Mouse (Mus musculus) MEL (cell line): ENCODE data around the gene Ddx6. TPM values are rescaled to one million over a fixed set of nuclear protein-coding genes. Genes with fewer than 3 reads are reported as not detected.

Experiments
- DNase-seq: peaks from one replicate; pipeline ENCODE4 v3.0.0; 2011; ENCODE audit warnings: low read depth, low spot score
- H3K27ac ChIP-seq: 2 replicates; pipeline ENCODE4 v1.5.1; 2012; ENCODE audit warnings: low read depth, mild to moderate bottlenecking, control low read depth, low read length, moderate library complexity; ENCODE audit not compliant: control insufficient read depth
- H3K27me3 ChIP-seq, 2 experiments: fragments of 150-350 bp in 1 of 2; sonication (generic) in 1 of 2; 2 replicates each; pipeline ENCODE4 v1.6.1; 2012; ENCODE audit warnings: low read length in 2 of 2, mild to moderate bottlenecking in 2 of 2, improper control_type of control experiment in 1 of 2, moderate library complexity in 1 of 2; ENCODE audit not compliant: insufficient read depth in 2 of 2, control insufficient read depth in 1 of 2
- H3K36me3 ChIP-seq, 2 experiments: 2 replicates each; pipeline ENCODE4 v1.6.1; 2012 to 2014; ENCODE audit warnings: low read length in 2 of 2, improper control_type of control experiment in 1 of 2, inconsistent platforms in 1 of 2, mild to moderate bottlenecking in 1 of 2; ENCODE audit not compliant: insufficient read depth in 2 of 2, control insufficient read depth in 1 of 2
- H3K4me1 ChIP-seq, 2 experiments: fragments of 150-350 bp in 1 of 2; sonication (generic) in 1 of 2; 2 replicates each; pipeline ENCODE4 v1.6.1; 2012; ENCODE audit warnings: low read length in 2 of 2, improper control_type of control experiment in 1 of 2, mild to moderate bottlenecking in 1 of 2; ENCODE audit not compliant: insufficient read depth in 2 of 2, control insufficient read depth in 1 of 2
- H3K4me3 ChIP-seq, 2 experiments: fragments of 150-350 bp in 1 of 2; sonication (generic) in 1 of 2; 2 replicates each; pipeline ENCODE4 v1.5.1; 2012; ENCODE audit warnings: low read depth in 2 of 2, low read length in 2 of 2, mild to moderate bottlenecking in 2 of 2, moderate library complexity in 2 of 2, control low read depth in 1 of 2, improper control_type of control experiment in 1 of 2; ENCODE audit not compliant: control insufficient read depth in 1 of 2, insufficient read depth in 1 of 2
- H3K79me2 ChIP-seq: 2 replicates; pipeline ENCODE4 v1.6.1; 2012; ENCODE audit warnings: mild to moderate bottlenecking, low read length, moderate library complexity; ENCODE audit not compliant: control insufficient read depth, poor library complexity, insufficient read depth
- H3K9ac ChIP-seq: 2 replicates; pipeline ENCODE4 v1.6.1; 2012; ENCODE audit warnings: low read depth, mild to moderate bottlenecking, control low read depth, low read length, moderate library complexity; ENCODE audit not compliant: control insufficient read depth, poor library complexity, severe bottlenecking
- H3K9me3 ChIP-seq: fragments of 150-350 bp; sonication (generic); replicated peaks from 2 replicates; pipeline ENCODE4 v1.6.1; 2012; ENCODE audit warnings: mild to moderate bottlenecking, low read length, improper control_type of control experiment, moderate library complexity; ENCODE audit not compliant: insufficient read depth
- BHLHE40 ChIP-seq: IDR thresholded peaks from 2 replicates; pipeline ENCODE4 v1.6.1; 2012; ENCODE audit warnings: low read depth, mild to moderate bottlenecking, inconsistent platforms, low read length, improper control_type of control experiment, borderline replicate concordance
- CHD1 ChIP-seq: IDR thresholded peaks from 2 replicates; pipeline ENCODE4 v1.6.1; 2012; ENCODE audit warnings: low read depth, mild to moderate bottlenecking, inconsistent platforms, low read length, improper control_type of control experiment
- CHD2 ChIP-seq: IDR thresholded peaks from 2 replicates; pipeline ENCODE4 v1.6.1; 2011; ENCODE audit warnings: low read length, improper control_type of control experiment
- CTCF ChIP-seq, 3 experiments: IDR thresholded peaks in 2 of 3; conservative IDR thresholded peaks in 1 of 3; 2 replicates each; pipeline ENCODE4 v1.5.1; 2011 to 2012; ENCODE audit warnings: low read length in 3 of 3, low read depth in 2 of 3, mild to moderate bottlenecking in 2 of 3, improper control_type of control experiment in 1 of 3, inconsistent platforms in 1 of 3, mixed read lengths in 1 of 3, moderate library complexity in 1 of 3; ENCODE audit not compliant: control insufficient read depth in 1 of 3, insufficient read depth in 1 of 3, poor library complexity in 1 of 3, severe bottlenecking in 1 of 3
- E2F4 ChIP-seq: IDR thresholded peaks from 2 replicates; pipeline ENCODE4 v1.6.1; 2011; ENCODE audit warnings: low read depth, low read length, improper control_type of control experiment, borderline replicate concordance
- ELF1 ChIP-seq: IDR thresholded peaks from 2 replicates; pipeline ENCODE4 v1.6.1; 2014; ENCODE audit warnings: low read depth, mild to moderate bottlenecking, inconsistent platforms, low read length, improper control_type of control experiment, moderate library complexity
- EP300 ChIP-seq, 2 experiments: IDR thresholded peaks; 2 replicates each; pipeline ENCODE4 v1.6.1; 2011; ENCODE audit warnings: improper control_type of control experiment in 2 of 2, low read length in 2 of 2, low read depth in 1 of 2, mild to moderate bottlenecking in 1 of 2
- GABPA ChIP-seq: IDR thresholded peaks from 2 replicates; pipeline ENCODE4 v1.6.1; 2012; ENCODE audit warnings: low read depth, mild to moderate bottlenecking, inconsistent platforms, low read length, improper control_type of control experiment, moderate library complexity
- GATA1 ChIP-seq: IDR thresholded peaks from 2 replicates; pipeline ENCODE4 v1.6.1; 2011; ENCODE audit warnings: low read depth, low read length, improper control_type of control experiment
- HCFC1 ChIP-seq: IDR thresholded peaks from 2 replicates; pipeline ENCODE4 v1.6.1; 2012; ENCODE audit warnings: low read depth, mild to moderate bottlenecking, inconsistent platforms, low read length, improper control_type of control experiment, moderate library complexity
- KAT2A ChIP-seq: conservative IDR thresholded peaks from 2 replicates; pipeline ENCODE4 v1.6.1; 2012; ENCODE audit warnings: low read depth, low read length, improper control_type of control experiment, inconsistent platforms
- MAFK ChIP-seq: IDR thresholded peaks from 2 replicates; pipeline ENCODE4 v1.6.1; 2011; ENCODE audit warnings: low read depth, mild to moderate bottlenecking, low read length, improper control_type of control experiment, borderline replicate concordance
- MAX ChIP-seq: IDR thresholded peaks from 2 replicates; pipeline ENCODE4 v1.6.1; 2011; ENCODE audit warnings: low read length, improper control_type of control experiment
- MAZ ChIP-seq: IDR thresholded peaks from 2 replicates; pipeline ENCODE4 v1.6.1; 2012; ENCODE audit warnings: low read depth, mild to moderate bottlenecking, inconsistent platforms, low read length, improper control_type of control experiment
- MEF2A ChIP-seq: IDR thresholded peaks from 2 replicates; pipeline ENCODE4 v1.6.1; 2014; ENCODE audit warnings: low read depth, mild to moderate bottlenecking, inconsistent platforms, low read length, improper control_type of control experiment; ENCODE audit not compliant: poor library complexity, insufficient replicate concordance, severe bottlenecking; ENCODE audit errors: extremely low read depth
- MYB ChIP-seq: IDR thresholded peaks from 2 replicates; pipeline ENCODE4 v1.6.1; 2011; ENCODE audit warnings: mild to moderate bottlenecking, low read depth, low read length, improper control_type of control experiment
- MYC ChIP-seq: IDR thresholded peaks from 2 replicates; pipeline ENCODE4 v1.6.1; 2011; ENCODE audit warnings: low read depth, mild to moderate bottlenecking, low read length, improper control_type of control experiment, moderate library complexity
- NELFE ChIP-seq: IDR thresholded peaks from 2 replicates; pipeline ENCODE4 v1.6.1; 2011; ENCODE audit warnings: low read depth, low read length, improper control_type of control experiment
- NRF1 ChIP-seq: IDR thresholded peaks from 2 replicates; pipeline ENCODE4 v1.6.1; 2014; ENCODE audit warnings: low read depth, mild to moderate bottlenecking, inconsistent platforms, low read length, improper control_type of control experiment, moderate library complexity; ENCODE audit not compliant: poor library complexity, insufficient read depth, severe bottlenecking
- POLR2AphosphoS5 ChIP-seq: IDR thresholded peaks from 2 replicates; pipeline ENCODE4 v1.6.1; 2012; ENCODE audit warnings: low read depth, borderline replicate concordance, mild to moderate bottlenecking, inconsistent platforms, low read length, moderate library complexity, mixed read lengths
- RAD21 ChIP-seq: IDR thresholded peaks from 2 replicates; pipeline ENCODE4 v1.6.1; 2011; ENCODE audit warnings: mild to moderate bottlenecking, low read depth, low read length, improper control_type of control experiment
- SMC3 ChIP-seq: IDR thresholded peaks from 2 replicates; pipeline ENCODE4 v1.6.1; 2011; ENCODE audit warnings: low read depth, low read length, improper control_type of control experiment
- TCF12 ChIP-seq: IDR thresholded peaks from 2 replicates; pipeline ENCODE4 v1.6.1; 2014; ENCODE audit warnings: low read depth, mild to moderate bottlenecking, inconsistent platforms, low read length, improper control_type of control experiment, moderate library complexity
- UBTF ChIP-seq: IDR thresholded peaks from 2 replicates; pipeline ENCODE4 v1.6.1; 2012; ENCODE audit warnings: low read depth, mild to moderate bottlenecking, inconsistent platforms, low read length, improper control_type of control experiment, moderate library complexity, borderline replicate concordance; ENCODE audit not compliant: insufficient read depth
- USF1 ChIP-seq: IDR thresholded peaks from 2 replicates; pipeline ENCODE4 v1.6.1; 2014; ENCODE audit warnings: low read depth, mild to moderate bottlenecking, inconsistent platforms, low read length, improper control_type of control experiment, moderate library complexity
- USF2 ChIP-seq, 2 experiments: IDR thresholded peaks; 2 replicates each; pipeline ENCODE4 v1.6.1; 2011 to 2012; ENCODE audit warnings: improper control_type of control experiment in 2 of 2, low read length in 2 of 2, borderline replicate concordance in 1 of 2, inconsistent platforms in 1 of 2, low read depth in 1 of 2, mild to moderate bottlenecking in 1 of 2; ENCODE audit not compliant: insufficient read depth in 1 of 2
- ZKSCAN1 ChIP-seq: IDR thresholded peaks from 2 replicates; pipeline ENCODE4 v1.6.1; 2012; ENCODE audit warnings: low read depth, mild to moderate bottlenecking, inconsistent platforms, low read length, improper control_type of control experiment, moderate library complexity
- ZNF384 ChIP-seq: IDR thresholded peaks from 2 replicates; pipeline ENCODE4 v1.6.1; 2012; ENCODE audit warnings: low read depth, mild to moderate bottlenecking, inconsistent platforms, low read length, improper control_type of control experiment
- polyA plus RNA-seq, 2 experiments: library from polyadenylated mRNA; stranded (reverse) in 1 of 2; unstranded in 1 of 2; fragments of >175 nt in 1 of 2; fragments of >200 nt in 1 of 2; gene quantifications; 2 replicates each; pipeline versions ENCODE4 v1.2.1 to v1.2.4; 2012; ENCODE audit warnings: low replicate concordance in 2 of 2, low read depth in 1 of 2; ENCODE audit not compliant: insufficient read length in 2 of 2, insufficient read depth in 1 of 2, missing spikeins in 1 of 2
- total RNA-seq: library from RNA; depleted of rRNA; stranded (reverse); fragments of 300-350 nt; gene quantifications from 2 replicates; pipeline ENCODE4 v1.2.3, GENCODE M21; 2012

The Ddx6 gene
- total and polyA plus RNA-seq, 3 experiments = 35.9 to 96.5 (median 41.9) TPM

GRCm38 (mm10) chr9:44648881-44649281 is 44.2 kb downstream of the Ddx6 start:
- H3K4me3 ChIP-seq = no peak overlapping the region
- 0 out of 4 replicates have a peak, but pooled peaks cover 0 to 3% of the 10 kb centered on the region in 2 experiments for H3K4me1 ChIP-seq
- H3K79me2 ChIP-seq = no peaks in the 10 kb centered on the region
- no peak overlapping the region for H3K27ac ChIP-seq
- TF ChIP-seq E2F4 = no peak
- no peak for TF ChIP-seq MAFK
- TF ChIP-seq NRF1 = no peak
- TF ChIP-seq CHD2 = no peak
- no peak for TF ChIP-seq KAT2A
- TF ChIP-seq HCFC1 = no peak
- no peak for TF ChIP-seq UBTF
- no peak for TF ChIP-seq MAX
- no peak for TF ChIP-seq MYC
- TF ChIP-seq GATA1 = no peak
- no peak for TF ChIP-seq RAD21
- no peak for TF ChIP-seq BHLHE40
- no peak for TF ChIP-seq MAZ
- TF ChIP-seq ZNF384 = no peak
- TF ChIP-seq USF2 (IDR thresholded peaks at IDR 0.05; ENCODE audit: borderline replicate concordance in 1 of 2, insufficient read depth in 1 of 2, low read depth in 1 of 2, low read length in 2 of 2) = no peak
- TF ChIP-seq POLR2AphosphoS5 = no peak
- no peak for TF ChIP-seq CTCF (IDR thresholded peaks at IDR 0.05 in 2 of 3, conservative IDR thresholded peaks at IDR 0.05 in 1 of 3; ENCODE audit: control insufficient read depth in 1 of 3, insufficient read depth in 1 of 3, low read depth in 2 of 3, low read length in 3 of 3, poor library complexity in 1 of 3, severe bottlenecking in 1 of 3)
- DNase-seq = no peak
- H3K36me3 ChIP-seq = no peaks in the 10 kb centered on the region
- H3K27me3 ChIP-seq = no peaks in the 10 kb centered on the region
- no peak overlapping the region for H3K9ac ChIP-seq
- no peaks in the 10 kb centered on the region for H3K9me3 ChIP-seq

GRCm38 (mm10) chr9:44652027-44652426 is 47.3 kb downstream of the Ddx6 start:
- Histone ChIP-seq H3K4me1 (no peaks in the 10 kb centered on the region), H3K4me3 (no peak overlapping the region), H3K27me3 (no peaks in the 10 kb centered on the region), H3K9me3 (no peaks in the 10 kb centered on the region), H3K36me3 (no peaks in the 10 kb centered on the region), H3K27ac (no peak overlapping the region), H3K79me2 (no peaks in the 10 kb centered on the region; the same call in 1 of the 2 replicates), H3K9ac (no peak overlapping the region)
- DNase-seq = peak; percentile 74
- TF ChIP-seq ZKSCAN1 (no peak), USF1 (no peak), HCFC1 (no peak), EP300 (IDR thresholded peaks at IDR 0.05; ENCODE audit: low read depth in 1 of 2, low read length in 2 of 2) (no peak), SMC3 (peak; percentile 93), ELF1 (no peak), UBTF (no peak), MYC (no peak), TCF12 (no peak), CTCF (IDR thresholded peaks at IDR 0.05 in 2 of 3, conservative IDR thresholded peaks at IDR 0.05 in 1 of 3; ENCODE audit: control insufficient read depth in 1 of 3, insufficient read depth in 1 of 3, low read depth in 2 of 3, low read length in 3 of 3, poor library complexity in 1 of 3, severe bottlenecking in 1 of 3) (peak; percentile 55 to 98 (median 98)), USF2 (IDR thresholded peaks at IDR 0.05; ENCODE audit: borderline replicate concordance in 1 of 2, insufficient read depth in 1 of 2, low read depth in 1 of 2, low read length in 2 of 2) (no peak), CHD1 (no peak), MYB (no peak), NRF1 (no peak), BHLHE40 (no peak), MEF2A (no peak), NELFE (no peak), POLR2AphosphoS5 (no peak), GABPA (no peak), KAT2A (no peak)
